Mouse (Mus musculus) thymus, adult 2 months (tissue): ENCODE measurements around the gene Tmem199.

Source experiments
- CTCF ChIP-seq: fragments of 200-500 bp; IDR thresholded peaks from 2 replicates; pipeline ENCODE4 v1.5.1; 2012; ENCODE audit warnings: mild to moderate bottlenecking, control low read depth, low read length, moderate library complexity, borderline replicate concordance; ENCODE audit not compliant: control insufficient read depth, poor library complexity, insufficient read depth; ENCODE audit errors: extremely low read depth
- POLR2A ChIP-seq: fragments of 200-500 bp; IDR thresholded peaks from 2 replicates; pipeline ENCODE4 v1.6.1; 2012; ENCODE audit warnings: mild to moderate bottlenecking, low read length, control low read depth, moderate library complexity; ENCODE audit not compliant: control insufficient read depth, poor library complexity, insufficient read depth; ENCODE audit errors: extremely low read depth

DNA sequence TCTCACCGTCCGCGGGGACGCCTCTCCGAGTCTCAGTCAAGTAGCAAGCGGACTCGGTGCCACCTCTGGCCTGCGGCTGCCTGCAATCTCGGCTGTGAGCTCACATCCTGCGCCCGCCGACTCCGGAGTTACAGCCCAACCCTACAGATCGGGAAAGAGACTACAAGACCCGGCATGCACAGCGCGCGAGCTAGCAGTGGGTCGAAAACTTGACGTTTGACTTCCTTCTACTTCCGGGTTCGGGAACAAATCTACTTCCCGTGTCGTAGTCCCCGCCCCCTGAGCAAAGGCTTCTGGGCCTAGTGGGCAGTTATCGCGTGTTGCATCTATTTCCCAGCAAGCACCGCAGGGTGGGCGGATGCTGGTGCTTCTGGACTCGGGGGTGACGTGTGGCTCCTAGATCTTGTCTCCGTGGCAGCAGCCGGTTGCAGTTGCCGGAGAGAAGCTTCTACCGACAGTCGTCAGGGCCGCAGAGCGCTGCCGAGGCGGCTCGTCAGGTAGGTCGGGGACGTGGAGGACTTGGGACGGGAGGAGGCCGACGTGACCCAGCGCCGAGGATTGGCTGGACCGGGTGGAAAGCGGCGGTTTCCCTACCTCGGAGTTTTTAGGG, 24.2 kb upstream of the Tmem199 start, which contains the start of the genes Tnfaip1 and Ift20:
- TF ChIP-seq CTCF (0 out of 2 replicates have a peak, but pooled peaks have one; percentile 3), POLR2A (peak; percentile 57)
